Mouse (Mus musculus) liver (tissue): ENCODE results near the gene Prox1.

Experiments used
- DNase-seq: peaks from one replicate; pipeline ENCODE4 v3.0.0-alpha.2; 2020; ENCODE audit warnings: mixed read lengths

Gene Prox1

GRCm38 (mm10) chr1:190140519-190140918 lies 30.0 kb downstream of the Prox1 start:
- DNase-seq: no peak

GRCm38 (mm10) chr1:190139711-190140405 lies 30.7 kb downstream of the Prox1 start:
- no peak for DNase-seq

GRCm38 (mm10) chr1:190137943-190138342 lies 32.6 kb downstream of the Prox1 start:
- no peak for DNase-seq

GRCm38 (mm10) chr1:190132897-190133296 lies 37.6 kb downstream of the Prox1 start:
- no peak for DNase-seq

GRCm38 (mm10) chr1:190130888-190131287 lies 39.6 kb downstream of the Prox1 start:
- DNase-seq: no peak

- peak; percentile 19 for DNase-seq
Measured at GRCm38 (mm10) chr1:190129553-190129952, 41.0 kb downstream of the Prox1 start.

- no peak for DNase-seq
Measured at GRCm38 (mm10) chr1:190128674-190129322, 41.7 kb downstream of the Prox1 start.

GRCm38 (mm10) chr1:190127878-190128277 lies 42.6 kb downstream of the Prox1 start:
- DNase-seq: no peak

GRCm38 (mm10) chr1:190127163-190127795 lies 43.2 kb downstream of the Prox1 start:
- no peak for DNase-seq

- DNase-seq: peak; percentile 38
Measured at GRCm38 (mm10) chr1:190124961-190125739, 45.4 kb downstream of the Prox1 start.

- no peak for DNase-seq
Measured at GRCm38 (mm10) chr1:190123404-190123803, 47.1 kb downstream of the Prox1 start.

- DNase-seq: no peak
Measured at GRCm38 (mm10) chr1:190115985-190116384, 54.5 kb downstream of the Prox1 start.

- DNase-seq: no peak
Measured at GRCm38 (mm10) chr1:190111741-190112140, 58.8 kb downstream of the Prox1 start.

GRCm38 (mm10) chr1:190107587-190107986 lies 62.9 kb downstream of the Prox1 start:
- no peak for DNase-seq

- DNase-seq: peak; percentile 64
Measured at GRCm38 (mm10) chr1:190106674-190107420, 63.7 kb downstream of the Prox1 start.

- no peak for DNase-seq
Measured at GRCm38 (mm10) chr1:190106060-190106459, 64.5 kb downstream of the Prox1 start.

- no peak for DNase-seq
Measured at GRCm38 (mm10) chr1:190093326-190093725, 77.2 kb downstream of the Prox1 start.

GRCm38 (mm10) chr1:190092076-190092475 lies 78.4 kb downstream of the Prox1 start:
- no peak for DNase-seq

- no peak for DNase-seq
Measured at GRCm38 (mm10) chr1:190088929-190089328, 81.6 kb downstream of the Prox1 start.

- DNase-seq: no peak
Measured at GRCm38 (mm10) chr1:190085703-190086102, 84.8 kb downstream of the Prox1 start.

GRCm38 (mm10) chr1:190079643-190080275 lies 90.8 kb downstream of the Prox1 start:
- DNase-seq: no peak

- no peak for DNase-seq
Measured at GRCm38 (mm10) chr1:190076601-190077000, 93.9 kb downstream of the Prox1 start.
